Mouse (Mus musculus): ENCODE measurements around the gene Rab17.

GRCm38 (mm10) chr1:90926030-90926429 is 43.4 kb downstream of the Rab17 start:
- TF ChIP-seq POLR2A (IDR thresholded peaks at IDR 0.05; ENCODE audit: low read depth, low read length) (no peak), CTCF (conservative IDR thresholded peaks at IDR 0.05; ENCODE audit: insufficient read depth, insufficient read length, low read depth, low read length) (no peak)
